Mouse (Mus musculus): ENCODE results near the gene Olfr819. TPM values are rescaled to one million over a fixed set of nuclear protein-coding genes. Genes with fewer than 3 reads are reported as not detected.
"Not testable (repeated sequence)": the region's sequence is repeated elsewhere in the genome, so short reads cannot be mapped to it uniquely, and the experiment has no call there.

Gene Olfr819
- not detected for total RNA-seq (2021)
- long read RNA-seq, experiment 1 = 0 reads
- long read RNA-seq, experiment 2 = 0 reads

DNA sequence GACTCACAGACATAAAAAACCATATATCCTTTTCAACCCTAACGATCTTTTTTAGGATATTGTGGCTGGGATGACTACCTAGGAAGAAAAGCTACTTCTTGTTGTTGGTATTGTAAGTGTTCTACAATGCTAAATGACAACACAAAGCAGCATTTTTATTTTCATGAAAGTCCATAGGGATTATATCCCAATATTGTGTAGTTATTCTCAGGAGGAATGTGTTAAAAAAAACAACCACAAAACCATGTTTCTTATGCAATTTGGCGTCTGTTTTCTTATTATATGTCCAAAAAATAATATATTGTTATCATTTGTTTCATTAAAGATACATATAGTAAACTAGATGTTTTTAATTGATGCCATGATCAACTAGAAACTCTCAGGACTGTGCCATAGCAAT is at the start of gene Olfr819:
Olfr819 (minus strand) TSS at position 101 of the 400 bp plus-strand sequence.
- not testable (repeated sequence) for DNase-seq

DNA sequence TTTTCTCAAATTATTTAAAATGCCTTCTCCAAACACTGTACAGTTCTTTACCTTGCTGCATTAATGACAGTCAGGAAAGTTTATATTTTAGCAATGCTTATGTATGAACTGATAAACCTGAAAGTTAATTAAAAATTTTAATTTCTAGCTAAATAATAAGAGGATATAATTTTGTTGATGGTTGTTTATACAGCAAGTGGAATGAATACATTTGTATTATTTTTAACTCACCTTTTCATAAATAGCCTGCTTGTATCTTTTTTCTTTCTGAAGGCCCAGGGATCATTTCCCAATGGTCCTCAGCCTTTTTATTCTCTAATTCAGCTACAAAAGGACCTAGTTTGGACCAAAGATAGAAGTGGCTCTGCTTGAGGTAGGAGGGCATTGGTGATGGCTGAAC is 45.3 kb upstream of the Olfr819 start, which contains the start of gene Olfr820:
Olfr820 (plus strand) TSS at position 301 of the 400 bp plus-strand sequence.
- DNase-seq = no peak

DNA sequence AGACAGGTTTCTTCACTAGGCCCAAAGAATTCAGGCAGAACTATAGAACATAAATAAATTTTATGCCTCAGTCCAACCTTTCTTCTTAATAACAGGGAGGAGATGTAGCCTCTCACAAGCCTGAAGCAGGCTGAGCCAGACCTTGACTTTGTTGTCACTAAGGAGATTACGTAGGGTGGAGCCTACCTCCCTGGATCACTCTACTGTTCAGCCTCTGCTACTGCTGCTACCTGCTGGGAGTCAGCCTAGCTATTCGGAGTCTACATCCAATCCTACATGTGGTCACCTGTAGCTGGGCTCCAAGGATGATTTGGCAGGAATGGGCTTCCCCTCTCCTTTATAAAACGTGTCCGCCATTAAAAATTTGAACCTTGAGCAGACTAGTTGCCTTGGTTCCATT is 38.3 kb upstream of the Olfr819 start:
- DNase-seq = not testable (repeated sequence)

DNA sequence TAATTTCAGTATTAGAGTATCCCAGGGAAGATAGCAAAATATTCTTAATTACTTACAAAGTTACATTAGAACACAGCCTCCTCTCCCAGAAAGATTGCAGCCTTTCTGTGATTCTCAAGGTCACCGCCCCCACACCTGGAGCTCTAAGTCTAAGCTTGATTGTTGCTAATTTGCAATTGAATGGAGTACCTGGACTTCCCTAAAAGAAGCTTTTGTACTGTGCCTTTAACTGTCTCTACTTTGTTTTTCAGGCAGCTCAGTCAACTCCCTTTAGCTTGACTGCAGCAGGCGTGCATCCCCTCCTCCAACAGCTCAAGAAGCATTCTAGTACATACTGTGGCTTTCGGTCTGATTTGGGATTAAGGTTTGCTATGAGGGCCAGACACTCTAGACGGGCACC is 37.0 kb upstream of the Olfr819 start:
- not testable (repeated sequence) for DNase-seq

DNA sequence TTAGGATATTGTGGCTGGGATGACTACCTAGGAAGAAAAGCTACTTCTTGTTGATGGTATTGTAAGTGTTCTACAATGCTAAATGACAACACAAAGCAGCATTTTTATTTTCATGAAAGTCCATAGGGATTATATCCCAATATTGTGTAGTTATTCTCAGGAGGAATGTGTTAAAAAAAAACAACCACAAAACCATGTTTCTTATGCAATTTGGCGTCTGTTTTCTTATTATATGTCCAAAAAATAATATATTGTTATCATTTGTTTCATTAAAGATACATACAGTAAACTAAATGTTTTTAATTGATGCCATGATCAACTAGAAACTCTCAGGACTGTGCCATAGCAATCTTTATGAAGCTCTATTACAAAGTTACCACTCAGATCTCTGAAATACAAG is 17.9 kb upstream of the Olfr819 start, which contains the start of gene Gm10310:
Gm10310 (minus strand) TSS at position 101 of the 400 bp plus-strand sequence.
- not testable (repeated sequence) for DNase-seq

DNA sequence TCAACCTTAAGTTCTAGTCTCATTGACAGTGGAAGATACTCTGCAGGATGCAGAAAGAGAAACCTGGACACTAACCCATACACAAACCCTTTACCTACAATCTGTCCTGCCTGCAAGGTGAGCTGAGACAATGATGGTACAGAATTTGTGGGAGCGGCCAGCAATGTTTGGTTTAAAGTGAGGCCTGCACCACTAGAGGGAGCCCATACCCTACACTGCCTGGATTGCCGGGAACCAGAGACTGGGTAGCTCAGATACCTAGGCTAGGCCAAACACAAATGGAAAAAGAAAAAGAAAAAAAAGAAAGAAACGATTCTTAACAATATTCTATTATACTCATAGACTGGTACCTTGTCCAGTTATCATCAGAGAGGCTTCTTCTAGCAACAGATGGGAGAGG is 14.8 kb upstream of the Olfr819 start:
- not testable (repeated sequence) for DNase-seq

DNA sequence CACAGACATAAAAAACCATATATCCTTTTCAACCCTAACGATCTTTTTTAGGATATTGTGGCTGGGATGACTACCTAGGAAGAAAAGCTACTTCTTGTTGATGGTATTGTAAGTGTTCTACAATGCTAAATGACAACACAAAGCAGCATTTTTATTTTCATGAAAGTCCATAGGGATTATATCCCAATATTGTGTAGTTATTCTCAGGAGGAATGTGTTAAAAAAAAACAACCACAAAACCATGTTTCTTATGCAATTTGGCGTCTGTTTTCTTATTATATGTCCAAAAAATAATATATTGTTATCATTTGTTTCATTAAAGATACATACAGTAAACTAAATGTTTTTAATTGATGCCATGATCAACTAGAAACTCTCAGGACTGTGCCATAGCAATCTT is 9.0 kb upstream of the Olfr819 start, which contains the start of gene Olfr247:
Olfr247 (minus strand) TSS at position 101 of the 400 bp plus-strand sequence.
- not testable (repeated sequence) for DNase-seq

DNA sequence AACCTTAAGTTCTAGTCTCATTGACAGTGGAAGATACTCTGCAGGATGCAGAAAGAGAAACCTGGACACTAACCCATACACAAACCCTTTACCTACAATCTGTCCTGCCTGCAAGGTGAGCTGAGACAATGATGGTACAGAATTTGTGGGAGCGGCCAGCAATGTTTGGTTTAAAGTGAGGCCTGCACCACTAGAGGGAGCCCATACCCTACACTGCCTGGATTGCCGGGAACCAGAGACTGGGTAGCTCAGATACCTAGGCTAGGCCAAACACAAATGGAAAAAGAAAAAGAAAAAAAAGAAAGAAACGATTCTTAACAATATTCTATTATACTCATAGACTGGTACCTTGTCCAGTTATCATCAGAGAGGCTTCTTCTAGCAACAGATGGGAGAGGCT is 5.9 kb upstream of the Olfr819 start:
- DNase-seq = not testable (repeated sequence)

DNA sequence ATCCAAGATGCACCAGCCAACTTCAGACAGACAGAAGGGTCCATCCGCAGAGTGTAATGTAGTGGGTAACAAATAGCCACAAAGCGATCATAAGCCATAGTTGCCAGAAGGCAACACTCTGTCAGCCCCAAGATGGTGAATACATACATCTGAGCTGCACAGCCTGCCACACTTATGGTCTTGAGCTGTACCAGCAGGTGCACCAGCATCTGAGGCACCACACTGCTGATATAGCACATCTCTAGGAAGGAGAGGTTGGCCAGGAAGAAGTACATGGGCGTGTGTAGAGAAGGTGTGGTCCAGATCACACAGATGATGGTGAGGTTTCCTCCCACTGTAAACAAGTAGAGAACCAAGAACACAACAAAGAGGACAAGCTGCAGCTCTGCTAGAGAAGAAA is 834 bp downstream of the Olfr819 start:
- DNase-seq = not testable (repeated sequence)

DNA sequence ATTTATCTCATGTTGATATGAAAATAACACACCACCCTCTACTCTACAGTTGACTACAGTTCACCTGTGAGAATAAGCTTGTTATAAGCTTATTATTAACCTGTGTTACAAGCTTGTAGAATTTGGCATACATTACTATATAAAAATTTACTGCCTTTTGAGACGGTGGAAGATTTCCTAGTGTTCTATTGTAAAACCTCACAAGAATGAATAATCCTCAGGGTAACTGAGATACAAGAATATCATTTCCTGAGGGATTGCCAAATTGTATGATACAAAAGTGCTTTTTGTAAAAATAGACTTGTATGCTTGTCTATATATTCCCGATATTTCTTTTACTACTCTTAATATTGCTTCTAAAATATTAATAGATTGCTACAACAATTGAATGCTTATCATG is 18.1 kb downstream of the Olfr819 start, which contains the start of gene Olfr818:
Olfr818 (minus strand) TSS at position 101 of the 400 bp plus-strand sequence.
- no peak for DNase-seq

DNA sequence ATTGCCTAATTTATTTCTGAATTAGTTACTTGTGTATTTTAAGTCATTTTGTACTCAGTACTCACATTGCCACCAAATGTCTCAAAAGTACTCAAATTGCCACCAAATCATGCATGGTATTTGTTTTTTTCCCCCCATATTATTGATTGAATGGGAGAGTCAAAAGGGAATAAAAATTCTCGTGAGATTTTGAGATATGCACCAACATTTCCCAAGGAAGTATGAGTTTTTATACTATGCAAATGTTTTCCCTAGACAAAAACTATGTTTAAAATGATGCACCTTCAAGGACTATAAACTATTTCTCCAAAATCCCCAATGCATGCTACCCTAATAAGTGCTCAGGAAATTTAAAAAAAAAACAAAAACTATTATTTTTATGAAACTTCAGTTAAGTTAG is 51.6 kb downstream of the Olfr819 start, which contains the start of gene Olfr816:
Olfr816 (minus strand) TSS at position 101 of the 400 bp plus-strand sequence.
- no peak for DNase-seq

Other genes starting within 250 kb of the Olfr819 start
- gene Olfr805, start 237.9 kb downstream of the Olfr819 start, total RNA-seq (2021) = not detected
- not detected for gene Olfr806, start 225.3 kb downstream of the Olfr819 start, total RNA-seq (2021)
- gene Olfr807, start 209.5 kb downstream of the Olfr819 start, total RNA-seq (2021) = not detected
- not detected for gene Olfr808, start 201.8 kb downstream of the Olfr819 start, total RNA-seq (2021)
- gene Olfr809, start 192.6 kb downstream of the Olfr819 start, total RNA-seq (2021) = not detected
- not detected for gene Olfr810, start 172.3 kb downstream of the Olfr819 start, total RNA-seq (2021)
- gene Olfr811, start 162.9 kb downstream of the Olfr819 start, total RNA-seq (2021) = not detected
- gene Olfr812, start 121.2 kb downstream of the Olfr819 start, total RNA-seq (2021) = not detected
- gene Olfr813, start 111.9 kb downstream of the Olfr819 start, total RNA-seq (2021) = not detected
- not detected for gene Olfr814, start 87.4 kb downstream of the Olfr819 start, total RNA-seq (2021)
- not detected for gene Olfr815, start 61.4 kb downstream of the Olfr819 start, total RNA-seq (2021)
- not detected for gene Olfr816, start 51.7 kb downstream of the Olfr819 start, total RNA-seq (2021)
- gene Olfr818, start 18.2 kb downstream of the Olfr819 start, total RNA-seq (2021) = not detected
- not detected for gene Olfr247, start 8.9 kb upstream of the Olfr819 start, total RNA-seq (2021)
- gene Gm10310, start 17.8 kb upstream of the Olfr819 start, total RNA-seq (2021) = not detected
- gene Olfr820, start 45.4 kb upstream of the Olfr819 start, total RNA-seq (2021) = not detected
- not detected for gene Olfr821, start 63.1 kb upstream of the Olfr819 start, total RNA-seq (2021)
- not detected for gene Olfr822, start 103.9 kb upstream of the Olfr819 start, total RNA-seq (2021)
- gene Olfr823, start 148.1 kb upstream of the Olfr819 start, total RNA-seq (2021) = not detected
- gene Olfr824, start 162.7 kb upstream of the Olfr819 start, total RNA-seq (2021) = not detected
- not detected for gene Olfr825, start 199.5 kb upstream of the Olfr819 start, total RNA-seq (2021)
- not detected for gene Olfr826, start 216.9 kb upstream of the Olfr819 start, total RNA-seq (2021)
- not detected for gene Olfr827, start 247.1 kb upstream of the Olfr819 start, total RNA-seq (2021)